Mouse (Mus musculus) cerebellum, postnatal 14 days (tissue): ENCODE measurements around the gene Pear1.

Source experiments
- DNase-seq, 2 experiments: peaks; one replicate each; pipeline ENCODE4 v3.0.0; 2021; ENCODE audit warnings: mixed read lengths in 2 of 2

The Pear1 gene

GRCm38 (mm10) chr3:87724556-87724955 is 99.5 kb downstream of the Pear1 start:
- no peak for DNase-seq

GRCm38 (mm10) chr3:87718525-87718924 is 105.6 kb downstream of the Pear1 start:
- DNase-seq, result no peak
